26 mouse cellular contexts compared by ENCODE assay signal in the genomic region with DNA sequence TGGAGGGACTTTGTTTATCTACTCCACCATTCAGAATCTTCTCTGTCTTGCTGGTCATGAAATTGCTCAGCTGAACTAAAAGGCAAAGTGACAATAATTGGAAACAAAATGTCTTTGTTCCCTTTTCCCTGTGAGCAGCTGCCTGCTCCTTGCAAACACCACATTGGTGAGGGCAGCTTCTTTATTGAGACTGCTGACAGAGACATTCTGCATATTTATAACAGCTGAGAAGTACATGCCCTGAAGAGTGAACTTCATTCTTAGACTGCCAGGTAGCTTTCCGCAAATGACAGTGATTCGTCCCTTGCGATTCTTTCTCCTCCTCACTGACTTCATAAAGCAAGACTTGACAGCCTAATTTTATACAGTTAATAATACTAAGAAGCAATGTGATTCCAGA.
DNase-seq lines count a peak whose midpoint lies in the region; ATAC-seq lines count a peak whose summit lies in the region.
"Had no signal": no experiment of that assay in that cellular context is flagged by ENCODE, and none has a peak within 500 bp of the region (broad histone marks: within the 10 kb centered on the region; RNA-seq: fewer than 3 reads in every experiment).

No protein-coding gene starts in this region.

- H3K36me3 ChIP-seq in hindbrain, embryonic 13.5 days, result no peaks in the 10 kb centered on the region
- no peaks in the 10 kb centered on the region for H3K36me3 ChIP-seq in hindbrain, embryonic 12.5 days
- H3K36me3 ChIP-seq in forebrain, embryonic 16.5 days (ENCODE audit: control insufficient read depth, insufficient read depth), result no peaks in the 10 kb centered on the region
- no peaks in the 10 kb centered on the region for H3K36me3 ChIP-seq in midbrain, embryonic 16.5 days (ENCODE audit: control insufficient read depth, insufficient read depth, low read length)
- H3K36me3 ChIP-seq: embryonic facial prominence, embryonic 12.5 days; heart, embryonic 13.5 days; hindbrain, embryonic 10.5 days; limb, embryonic 13.5 days; lung, embryonic 15.5 days; stomach, embryonic 15.5 days had no signal

- ATAC-seq in hindbrain, embryonic 13.5 days (ENCODE audit: low FRiP score), result no peak
- ATAC-seq in hindbrain, embryonic 12.5 days (ENCODE audit: low FRiP score), result no peak
- peak; percentile 72; the same call in 1 of the 2 replicates for ATAC-seq in forebrain, embryonic 16.5 days
- 0 out of 2 replicates have a peak, but pooled peaks have one; percentile 60 for ATAC-seq in midbrain, embryonic 16.5 days
- ATAC-seq: intestine, postnatal 0 days had no signal

- no peak overlapping the region for H3K9ac ChIP-seq in hindbrain, embryonic 13.5 days
- H3K9ac ChIP-seq in hindbrain, embryonic 12.5 days, result no peak overlapping the region
- H3K9ac ChIP-seq in forebrain, embryonic 16.5 days (replicated peaks; ENCODE audit: low read depth, low read length), result no peak overlapping the region
- H3K9ac ChIP-seq in midbrain, embryonic 16.5 days (ENCODE audit: low read depth, low read length), result no peak overlapping the region
- H3K9ac ChIP-seq: embryonic facial prominence, embryonic 12.5 days; heart, embryonic 13.5 days; limb, embryonic 13.5 days; lung, embryonic 15.5 days; stomach, embryonic 15.5 days had no signal

- intact Hi-C loops in heart, postnatal 25 days (cut with DNase I), result no loop called here

- H3K4me2 ChIP-seq in hindbrain, embryonic 13.5 days, result no peak overlapping the region
- no peak overlapping the region for H3K4me2 ChIP-seq in hindbrain, embryonic 12.5 days (replicated peaks)
- H3K4me2 ChIP-seq in forebrain, embryonic 16.5 days (ENCODE audit: low read length), result no peak overlapping the region
- H3K4me2 ChIP-seq in midbrain, embryonic 16.5 days (ENCODE audit: low read length), result no peak overlapping the region
- H3K4me2 ChIP-seq: embryonic facial prominence, embryonic 12.5 days; heart, embryonic 13.5 days; limb, embryonic 13.5 days; liver, embryonic 11.5 days; lung, embryonic 15.5 days; stomach, embryonic 15.5 days had no signal

- 34% methylated on average over 3 of the region's 3 CpGs for WGBS in hindbrain, embryonic 13.5 days
- WGBS in hindbrain, embryonic 12.5 days, result 45% methylated on average over 3 of the region's 3 CpGs
- WGBS in forebrain, embryonic 16.5 days, result 67% methylated on average over 3 of the region's 3 CpGs
- 31% methylated on average over 3 of the region's 3 CpGs for WGBS in midbrain, embryonic 16.5 days

- no peak overlapping the region for H3K4me3 ChIP-seq in hindbrain, embryonic 13.5 days
- no peak overlapping the region for H3K4me3 ChIP-seq in hindbrain, embryonic 12.5 days
- H3K4me3 ChIP-seq in forebrain, embryonic 16.5 days (replicated peaks; ENCODE audit: low read length), result no peak overlapping the region
- H3K4me3 ChIP-seq in midbrain, embryonic 16.5 days (ENCODE audit: low read depth, low read length), result no peak overlapping the region
- H3K4me3 ChIP-seq: embryonic facial prominence, embryonic 12.5 days; heart, adult 2 months; heart, embryonic 13.5 days; hindbrain, embryonic 10.5 days; limb, embryonic 13.5 days; lung, embryonic 15.5 days; stomach, embryonic 15.5 days had no signal

- H3K27ac ChIP-seq in hindbrain, embryonic 13.5 days, result 0 out of 2 replicates have a peak overlapping the region, but pooled peaks have one; percentile 40
- no peak overlapping the region for H3K27ac ChIP-seq in hindbrain, embryonic 12.5 days
- no peak overlapping the region for H3K27ac ChIP-seq in forebrain, embryonic 16.5 days (ENCODE audit: low read length)
- no peak overlapping the region for H3K27ac ChIP-seq in midbrain, embryonic 16.5 days (ENCODE audit: low read length)
- H3K27ac ChIP-seq: embryonic facial prominence, embryonic 12.5 days; heart, adult 2 months; heart, embryonic 13.5 days; hindbrain, embryonic 10.5 days; limb, embryonic 13.5 days; lung, embryonic 15.5 days; stomach, embryonic 15.5 days had no signal

- peak; percentile 3 for DNase-seq in retina, postnatal 1 day
- no peak for DNase-seq in retina, embryonic 14.5 days (ENCODE audit: low spot score)
- no peak for DNase-seq in heart, postnatal 25 days (ENCODE audit: low spot score)
- DNase-seq in kidney, postnatal 14 days, result no peak
- DNase-seq: adrenal gland, postnatal 25 days; B cell, adult 2 months; cerebellum, adult 2 months; cerebellum, postnatal 14 days; heart, adult 2 months; heart, postnatal 10 days; kidney, adult 9 months; kidney, postnatal 10 days; right cerebral cortex, postnatal 14 days; thymus, postnatal 14 days had no signal

- no peaks in the 10 kb centered on the region for H3K27me3 ChIP-seq in hindbrain, embryonic 13.5 days
- H3K27me3 ChIP-seq in hindbrain, embryonic 12.5 days, result no peaks in the 10 kb centered on the region
- no peaks in the 10 kb centered on the region for H3K27me3 ChIP-seq in forebrain, embryonic 16.5 days (replicated peaks; ENCODE audit: control insufficient read depth, insufficient read depth, low read length)
- no peaks in the 10 kb centered on the region for H3K27me3 ChIP-seq in midbrain, embryonic 16.5 days (ENCODE audit: control insufficient read depth, insufficient read depth, low read depth, low read length)
- H3K27me3 ChIP-seq: embryonic facial prominence, embryonic 12.5 days; heart, embryonic 13.5 days; limb, embryonic 13.5 days; lung, embryonic 15.5 days; stomach, embryonic 15.5 days had no signal

- peaks cover 6% of the 10 kb centered on the region for H3K4me1 ChIP-seq in hindbrain, embryonic 13.5 days (replicated peaks)
- peaks cover 3% of the 10 kb centered on the region; the same call in 1 of the 2 replicates for H3K4me1 ChIP-seq in hindbrain, embryonic 12.5 days
- H3K4me1 ChIP-seq in forebrain, embryonic 16.5 days (replicated peaks; ENCODE audit: control insufficient read depth, insufficient read depth, low read length), result 0 out of 2 replicates have a peak, but pooled peaks cover 4% of the 10 kb centered on the region
- H3K4me1 ChIP-seq in midbrain, embryonic 16.5 days (ENCODE audit: control insufficient read depth, insufficient read depth, low read length), result peaks cover 4% of the 10 kb centered on the region; the same call in 1 of the 2 replicates
- H3K4me1 ChIP-seq: embryonic facial prominence, embryonic 12.5 days; heart, embryonic 13.5 days; limb, embryonic 13.5 days; lung, embryonic 15.5 days; stomach, embryonic 15.5 days had no signal

- no peaks in the 10 kb centered on the region for H3K9me3 ChIP-seq in hindbrain, embryonic 13.5 days
- no peaks in the 10 kb centered on the region for H3K9me3 ChIP-seq in hindbrain, embryonic 12.5 days (replicated peaks)
- H3K9me3 ChIP-seq in forebrain, embryonic 16.5 days (ENCODE audit: control insufficient read depth, low read length), result no peaks in the 10 kb centered on the region
- H3K9me3 ChIP-seq in midbrain, embryonic 16.5 days (replicated peaks; ENCODE audit: control insufficient read depth, low read length, poor library complexity, severe bottlenecking), result no peaks in the 10 kb centered on the region
- H3K9me3 ChIP-seq: embryonic facial prominence, embryonic 12.5 days; heart, embryonic 13.5 days; hindbrain, embryonic 10.5 days; limb, embryonic 13.5 days; lung, embryonic 15.5 days; stomach, embryonic 15.5 days had no signal

Comparison
In these comparisons a context has a peak if more than half of its experiments do, and no peak if none do; other contexts are left out.
1. ATAC-seq: peak in forebrain, embryonic 16.5 days (single experiment) and midbrain, embryonic 16.5 days (single experiment); none in hindbrain, embryonic 13.5 days (single experiment) and hindbrain, embryonic 12.5 days (single experiment).